Mouse (Mus musculus): ENCODE data around the gene Ifna4.

- TF ChIP-seq CTCF (IDR thresholded peaks at IDR 0.05) (no peak), EP300 (IDR thresholded peaks at IDR 0.05) (no peak)
Observed at GRCm38 (mm10) chr4:88878246-88878645, 36.6 kb downstream of the Ifna4 start.

Data from lung, postnatal 0 days (tissue).